Mouse (Mus musculus) heart, adult 9 months (tissue): ENCODE measurements around the gene Rgs8.
A peak's percentile ranks its signal among the peaks of the same experiment; 100 is the strongest.

Experiments used
- DNase-seq, 2 experiments: peaks; one replicate each; pipeline ENCODE4 v3.0.0; 2022; ENCODE audit warnings: low spot score in 2 of 2

The Rgs8 gene

GRCm38 (mm10) chr1:153742374-153743155 is 89.7 kb downstream of the Rgs8 start:
- peak in 1 of 2 experiments; percentile 68 for DNase-seq

DNA sequence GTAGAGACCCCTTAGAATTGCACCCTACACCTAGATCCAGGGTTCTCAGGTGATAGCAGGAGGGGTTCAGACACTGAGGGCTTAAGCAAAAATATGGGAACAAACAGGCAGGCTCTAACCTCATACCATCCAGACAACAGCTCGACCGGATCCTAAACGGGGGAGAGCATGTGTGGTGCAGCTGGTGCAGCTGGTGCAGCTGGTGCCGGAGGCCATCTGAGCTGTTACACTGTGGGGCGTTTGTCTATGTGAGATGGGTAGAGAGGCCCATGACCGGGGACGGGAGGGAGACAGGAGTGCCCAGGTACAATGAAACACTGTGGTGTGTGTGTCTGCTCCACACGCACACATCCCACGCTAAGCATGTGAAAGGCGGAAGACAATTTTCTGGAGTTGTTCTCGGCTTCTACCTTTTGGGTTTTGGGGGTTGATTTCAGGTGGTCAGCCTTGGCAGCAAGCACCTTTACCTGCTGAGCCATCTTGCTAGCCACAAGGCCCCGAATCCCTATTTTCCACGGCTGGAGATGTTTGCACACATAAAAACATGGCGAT is 93.4 kb downstream of the Rgs8 start:
- no peak for DNase-seq

DNA sequence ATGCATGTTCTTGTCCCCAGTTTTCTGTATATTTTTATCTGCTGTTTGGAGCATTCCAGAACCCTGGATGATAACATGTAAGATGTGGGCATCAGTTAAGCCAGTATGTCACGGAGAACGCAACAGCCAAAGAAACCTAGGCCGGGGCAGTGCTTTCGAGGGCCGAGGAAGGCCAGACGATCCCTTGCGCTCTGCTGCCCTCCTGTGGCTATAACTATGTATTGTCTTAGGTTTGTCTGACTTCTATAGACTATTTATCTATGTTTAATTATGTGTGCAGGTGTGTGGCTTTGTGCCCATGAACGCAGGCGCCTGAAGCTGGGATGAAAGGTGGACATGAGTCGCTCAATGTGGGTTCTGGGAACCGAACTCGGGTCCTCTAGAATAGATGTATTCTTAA is 93.9 kb downstream of the Rgs8 start:
- peak; percentile 37 to 65 for DNase-seq

DNA sequence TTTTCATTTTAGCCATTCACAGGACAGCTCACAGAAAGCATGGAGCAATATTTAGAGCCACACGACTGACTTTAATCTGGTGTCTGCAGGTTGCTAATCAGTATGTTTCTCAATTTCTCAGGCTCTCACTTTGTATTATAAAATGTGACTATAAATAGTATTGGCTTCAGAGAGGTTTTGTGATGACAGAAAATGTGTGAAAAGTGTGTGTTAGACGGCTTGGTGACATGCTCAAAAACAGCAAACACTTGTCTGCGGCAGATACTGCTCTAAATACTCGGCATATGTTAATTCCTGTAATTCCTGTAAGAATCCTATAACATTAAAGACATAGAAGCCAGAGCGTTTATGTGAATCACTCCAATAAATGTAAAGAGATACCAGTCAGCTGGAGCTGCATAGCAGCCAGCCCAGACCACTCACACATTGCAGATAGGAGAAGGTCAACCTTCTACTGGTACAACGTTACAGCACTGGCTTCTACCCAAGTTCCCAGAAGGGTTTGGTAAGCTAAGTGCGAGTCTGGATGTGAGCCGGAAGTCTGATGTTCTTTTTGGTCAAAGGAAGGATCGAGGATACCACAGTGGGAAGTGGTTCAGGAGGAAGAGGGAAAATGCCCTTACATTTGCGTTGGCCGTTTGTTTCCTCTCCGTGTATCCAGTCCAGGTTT is 95.2 kb downstream of the Rgs8 start:
- DNase-seq: no peak

GRCm38 (mm10) chr1:153748549-153748948 is 95.7 kb downstream of the Rgs8 start:
- DNase-seq: no peak

DNA sequence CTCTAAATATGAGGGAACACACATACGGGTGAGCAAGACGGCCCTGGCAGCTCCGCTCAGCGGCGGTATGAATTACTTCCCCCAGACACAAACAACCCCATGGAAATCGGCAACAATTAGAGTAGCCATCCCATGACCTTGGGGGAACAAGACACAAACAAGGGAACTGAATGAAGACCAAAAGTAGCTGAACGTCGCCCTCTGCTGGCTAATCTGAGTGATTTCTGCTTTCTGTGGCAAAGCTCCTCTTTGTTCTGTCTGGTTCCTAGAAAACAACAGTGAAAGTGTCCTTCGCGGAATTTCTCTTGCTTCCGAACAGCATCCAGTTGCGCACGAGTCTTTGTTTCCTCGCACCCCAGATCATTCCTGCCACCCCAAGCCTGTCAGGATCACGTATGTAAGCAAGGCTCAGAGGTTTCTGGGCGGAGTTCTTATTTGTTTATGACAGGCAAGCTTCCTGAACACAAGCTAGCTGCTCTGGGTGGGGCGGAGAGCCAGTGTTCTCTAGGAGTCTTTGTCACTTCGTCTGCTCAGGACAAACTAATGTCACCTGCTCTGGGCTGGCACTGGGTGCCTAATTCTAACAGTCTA is 96.5 kb downstream of the Rgs8 start, which contains the start of gene Rnasel:
Gene Rnasel, plus strand, starts transcription at position 216 of the 591 bp plus-strand sequence.
- DNase-seq: peak; percentile 60 to 68
